Mouse (Mus musculus): ENCODE results near the gene Clybl. TPM values are rescaled to one million over a fixed set of nuclear protein-coding genes. Genes with fewer than 3 reads are reported as not detected.

Gene Clybl
- polyA plus RNA-seq (2014; fragmentation: Illumina TruSeq; extraction: RNeasy Lipid Tissue Mini Kit (QIAGEN cat#74804); ENCODE audit: low read depth, low replicate concordance) = 62.0 TPM

DNA sequence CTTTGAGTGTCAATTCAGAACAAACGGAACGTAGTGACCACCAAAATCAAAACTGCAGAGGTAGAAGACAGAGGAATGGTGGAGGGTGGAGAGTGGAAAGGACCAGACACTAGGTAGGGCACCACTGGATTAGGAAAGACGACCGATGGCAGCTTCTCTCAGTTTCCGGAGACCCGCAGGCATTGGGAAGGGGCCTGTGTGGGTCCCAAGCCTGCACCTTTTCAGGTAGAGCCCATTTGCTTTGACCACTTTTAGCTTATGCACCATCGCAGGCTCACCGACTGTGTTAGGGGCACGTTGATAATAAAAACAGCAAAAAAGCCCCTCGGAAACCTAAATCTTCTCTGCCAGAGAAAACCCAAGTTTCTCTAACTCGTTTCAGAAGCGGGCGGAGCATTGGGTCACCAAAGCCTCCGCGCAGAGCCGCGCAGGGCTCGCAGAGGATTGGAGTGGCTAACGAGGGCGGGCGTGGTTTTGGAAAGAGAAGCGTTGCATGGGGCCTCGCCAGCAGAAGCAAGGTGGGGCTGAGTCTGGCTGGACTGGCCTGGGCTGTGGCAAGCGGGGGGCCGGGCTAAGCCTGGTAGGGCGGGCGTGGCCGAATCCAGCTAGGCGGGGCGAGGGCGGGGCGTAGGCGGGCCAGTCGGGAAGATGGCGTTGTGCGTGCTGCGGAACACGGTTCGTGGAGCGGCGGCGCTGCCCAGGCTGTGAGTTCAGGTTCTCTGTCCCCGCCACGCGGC lies at the start of gene Clybl:
Clybl (plus strand) TSS at position 627 of the 737 bp plus-strand sequence.

DNA sequence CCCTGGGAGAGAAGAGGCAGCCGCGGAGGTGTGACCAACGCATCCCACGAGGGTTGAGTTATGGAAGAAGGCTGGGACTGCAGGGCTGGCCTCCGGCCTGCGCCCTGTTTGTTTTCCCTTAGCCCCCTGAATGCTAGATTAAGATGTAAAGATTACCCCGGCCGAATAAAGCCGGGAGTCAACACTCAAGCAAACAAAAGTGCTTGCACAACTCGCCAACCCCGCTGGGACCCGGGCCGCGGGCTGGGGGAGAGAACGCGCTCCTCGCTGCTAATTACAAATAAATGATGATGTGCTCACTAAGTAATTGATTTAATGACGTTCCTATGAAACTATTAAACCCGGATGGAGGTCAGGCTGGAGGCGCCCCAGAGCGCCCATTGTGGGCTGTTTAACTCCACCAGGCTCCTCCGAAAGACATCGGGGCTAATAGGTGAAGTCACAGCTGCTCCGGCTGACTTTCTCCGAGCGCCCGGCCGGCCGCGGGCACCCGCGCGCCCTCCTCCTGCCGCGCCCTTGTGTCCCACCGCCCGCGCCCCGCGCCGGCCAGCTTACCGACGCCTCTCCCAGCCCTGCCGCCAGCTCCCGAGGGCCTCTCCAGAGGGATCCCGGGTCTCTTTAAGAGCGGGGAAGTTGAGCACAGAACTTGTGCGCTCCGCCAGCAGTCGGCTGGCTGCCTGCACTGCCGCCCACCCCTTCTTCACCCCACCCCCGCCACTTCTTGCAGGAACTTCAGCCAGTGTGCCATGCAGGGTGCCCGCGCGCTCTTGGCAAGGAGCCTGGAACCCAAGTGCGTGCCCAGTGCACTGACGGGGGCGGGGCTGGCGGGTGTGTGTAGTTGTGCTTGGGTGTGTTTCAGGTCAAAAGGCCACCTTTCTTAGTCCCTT lies 269.2 kb downstream of the Clybl start, which contains the start of gene Gm5089:
Gm5089 (minus strand) TSS at position 620 of the 887 bp plus-strand sequence.

Other genes with a start within 250 kb of the Clybl start
- gene Gpr183, start 216.5 kb upstream of the Clybl start, polyA plus RNA-seq (2014; fragmentation: Illumina TruSeq; extraction: RNeasy Lipid Tissue Mini Kit (QIAGEN cat#74804); ENCODE audit: low read depth, low replicate concordance) = 2.2 TPM
- gene Timm8a2, start 147.0 kb upstream of the Clybl start, polyA plus RNA-seq (2014; fragmentation: Illumina TruSeq; extraction: RNeasy Lipid Tissue Mini Kit (QIAGEN cat#74804); ENCODE audit: low read depth, low replicate concordance) = not detected
- 1,392 TPM for gene Tm9sf2, start 74.7 kb upstream of the Clybl start, polyA plus RNA-seq (2014; fragmentation: Illumina TruSeq; extraction: RNeasy Lipid Tissue Mini Kit (QIAGEN cat#74804); ENCODE audit: low read depth, low replicate concordance)